In genomic region chr17:75159066-75159787, GRCm38 (mm10) we compare ENCODE assay signal across 23 mouse cellular contexts.
DNase-seq lines count a peak whose midpoint lies in the region; ATAC-seq and TF ChIP-seq lines count a peak whose summit lies in the region.
"Had no signal": no experiment of that assay in that cellular context is flagged by ENCODE, and none has a peak within 500 bp of the region (broad histone marks: within the 10 kb centered on the region; RNA-seq: fewer than 3 reads in every experiment).

No protein-coding gene starts in this region.

- H3K79me2 ChIP-seq in MEL (ENCODE audit: control insufficient read depth, insufficient read depth, low read length, poor library complexity): no peaks in the 10 kb centered on the region

- TF ChIP-seq CTCF in MEL (IDR thresholded peaks at IDR 0.05 in 2 of 3, conservative IDR thresholded peaks at IDR 0.05 in 1 of 3; ENCODE audit: control insufficient read depth in 1 of 3, insufficient read depth in 1 of 3, low read depth in 2 of 3, low read length in 3 of 3, poor library complexity in 1 of 3, severe bottlenecking in 1 of 3): no peak
- TF ChIP-seq CTCF in liver, postnatal 0 days (IDR thresholded peaks at IDR 0.05; ENCODE audit: low read depth): no peak

- 30% methylated on average over 8 of the region's 8 CpGs for WGBS in liver, embryonic 13.5 days (ENCODE audit: insufficient replicate concordance)
- WGBS in liver, postnatal 0 days (ENCODE audit: insufficient replicate concordance): 53% methylated on average over 8 of the region's 8 CpGs

- no peak for TF ChIP-seq RAD21 in MEL (IDR thresholded peaks at IDR 0.05; ENCODE audit: low read depth, low read length)

- no peak for TF ChIP-seq POLR2A in MEL (IDR thresholded peaks at IDR 0.05; ENCODE audit: control insufficient read depth in 1 of 2, insufficient read depth in 1 of 2, low read depth in 1 of 2, low read length in 2 of 2, poor library complexity in 1 of 2)

- no peak overlapping the region for H3K9ac ChIP-seq in MEL (ENCODE audit: control insufficient read depth, low read depth, low read length, poor library complexity, severe bottlenecking)
- H3K9ac ChIP-seq in liver, embryonic 13.5 days: no peak overlapping the region
- H3K9ac ChIP-seq in liver, postnatal 0 days (replicated peaks): no peak overlapping the region
- H3K9ac ChIP-seq: forebrain, embryonic 13.5 days; forebrain, postnatal 0 days; hindbrain, embryonic 13.5 days had no signal

- TF ChIP-seq EP300 in MEL (IDR thresholded peaks at IDR 0.05; ENCODE audit: low read depth in 1 of 2, low read length in 2 of 2): peak; percentile 42 to 63; a peak in 3 of 4 replicates
- TF ChIP-seq EP300 in liver, postnatal 0 days (IDR thresholded peaks at IDR 0.05; ENCODE audit: low read depth): peak; percentile 75

- DNase-seq in MEL (ENCODE audit: low read depth, low spot score): peak; percentile 32
- DNase-seq in liver, embryonic 13.5 days: no peak
- no peak for DNase-seq in liver, postnatal 0 days
- DNase-seq in urinary bladder, postnatal 4 days (ENCODE audit: low spot score in 2 of 2): no peak
- DNase-seq in urinary bladder, postnatal 14 days (ENCODE audit: low spot score): no peak
- DNase-seq in left cerebral cortex, postnatal 36 days (ENCODE audit: low spot score in 2 of 2): no peak
- no peak for DNase-seq in retina, postnatal 1 day
- DNase-seq: adrenal gland, adult 8-10 months; adrenal gland, postnatal 36 days; cerebellum, adult 11-12 months; cerebellum, adult 9-10 months; cerebellum, postnatal 36 days; forebrain, postnatal 0 days; gastrocnemius, postnatal 36 days; heart, adult 18-20 months; heart, postnatal 10 days had no signal

- ATAC-seq in common myeloid progenitor, adult 5-6 weeks (replicated peaks; ENCODE audit: low read depth, poor library complexity, severe bottlenecking): peak; percentile 64; the same call in 1 of the 2 replicates
- peak; percentile 89 for ATAC-seq in liver, embryonic 13.5 days (ENCODE audit: low read depth)
- peak; percentile 62 for ATAC-seq in liver, postnatal 0 days
- ATAC-seq: forebrain, embryonic 13.5 days; forebrain, postnatal 0 days; hindbrain, postnatal 0 days had no signal

- no peak overlapping the region for H3K27ac ChIP-seq in MEL (ENCODE audit: control insufficient read depth, low read depth, low read length)
- H3K27ac ChIP-seq in liver, embryonic 13.5 days: no peak overlapping the region; the same call in 1 of the 2 replicates
- H3K27ac ChIP-seq in liver, postnatal 0 days (ENCODE audit: low read depth): no peak overlapping the region
- H3K27ac ChIP-seq: embryonic facial prominence, embryonic 10.5 days; forebrain, embryonic 13.5 days; heart, embryonic 10.5 days; hindbrain, embryonic 13.5 days; hindbrain, postnatal 0 days had no signal

- H3K4me1 ChIP-seq in MEL (ENCODE audit: control insufficient read depth in 1 of 2, insufficient read depth in 2 of 2, low read length in 2 of 2): peaks cover 3 to 7% of the 10 kb centered on the region in 2 experiments; a peak in 2 of 4 replicates
- H3K4me1 ChIP-seq in liver, embryonic 13.5 days (replicated peaks): peaks cover 16% of the 10 kb centered on the region
- no peaks in the 10 kb centered on the region for H3K4me1 ChIP-seq in liver, postnatal 0 days (ENCODE audit: insufficient read depth)
- H3K4me1 ChIP-seq: forebrain, embryonic 13.5 days; hindbrain, embryonic 13.5 days had no signal

- intact Hi-C loops in left cerebral cortex, postnatal 36 days (cut with DNase I): no loop called here

- H3K9me3 ChIP-seq in MEL (replicated peaks; ENCODE audit: insufficient read depth, low read length): no peaks in the 10 kb centered on the region
- no peaks in the 10 kb centered on the region for H3K9me3 ChIP-seq in liver, embryonic 13.5 days (replicated peaks)
- H3K9me3 ChIP-seq in liver, postnatal 0 days (ENCODE audit: low read length): no peaks in the 10 kb centered on the region
- H3K9me3 ChIP-seq: embryonic facial prominence, embryonic 10.5 days; forebrain, embryonic 13.5 days; heart, embryonic 10.5 days; hindbrain, embryonic 13.5 days had no signal

- no peak overlapping the region for H3K4me2 ChIP-seq in liver, embryonic 13.5 days
- no peak overlapping the region for H3K4me2 ChIP-seq in liver, postnatal 0 days (ENCODE audit: low read depth, low read length)
- H3K4me2 ChIP-seq: forebrain, embryonic 13.5 days; hindbrain, embryonic 13.5 days had no signal

- no peaks in the 10 kb centered on the region for H3K27me3 ChIP-seq in MEL (ENCODE audit: control insufficient read depth in 1 of 2, insufficient read depth in 2 of 2, low read length in 2 of 2)
- no peaks in the 10 kb centered on the region for H3K27me3 ChIP-seq in liver, embryonic 13.5 days
- H3K27me3 ChIP-seq in liver, postnatal 0 days (ENCODE audit: insufficient read depth, low read length): no peaks in the 10 kb centered on the region
- H3K27me3 ChIP-seq: CH12.LX; forebrain, embryonic 13.5 days; hindbrain, embryonic 13.5 days had no signal

- H3K36me3 ChIP-seq in MEL (ENCODE audit: control insufficient read depth in 1 of 2, insufficient read depth in 2 of 2, low read length in 2 of 2): no peaks in the 10 kb centered on the region
- no peaks in the 10 kb centered on the region for H3K36me3 ChIP-seq in liver, embryonic 13.5 days
- H3K36me3 ChIP-seq in liver, postnatal 0 days (replicated peaks; ENCODE audit: insufficient read depth, low read length): no peaks in the 10 kb centered on the region
- H3K36me3 ChIP-seq: embryonic facial prominence, embryonic 10.5 days; heart, embryonic 10.5 days; hindbrain, embryonic 13.5 days had no signal

- no peak overlapping the region for H3K4me3 ChIP-seq in MEL (ENCODE audit: control insufficient read depth in 1 of 2, insufficient read depth in 1 of 2, low read depth in 2 of 2, low read length in 2 of 2)
- no peak overlapping the region for H3K4me3 ChIP-seq in liver, embryonic 13.5 days (replicated peaks)
- H3K4me3 ChIP-seq in liver, postnatal 0 days (ENCODE audit: low read depth, low read length): no peak overlapping the region
- H3K4me3 ChIP-seq: embryonic facial prominence, embryonic 10.5 days; forebrain, embryonic 13.5 days; heart, embryonic 10.5 days; hindbrain, embryonic 13.5 days had no signal

TF ChIP-seq in MEL, 35 proteins besides CTCF, POLR2A, EP300 and RAD21:
- peak; percentile 72 for TF ChIP-seq TCF12 (IDR thresholded peaks at IDR 0.05; ENCODE audit: low read depth, low read length)
- no peak for TF ChIP-seq JUND (IDR thresholded peaks at IDR 0.05; ENCODE audit: low read depth, low read length)
- peak; percentile 75 for TF ChIP-seq GATA1 (IDR thresholded peaks at IDR 0.05; ENCODE audit: low read depth, low read length)
- TF ChIP-seq SIN3A (IDR thresholded peaks at IDR 0.05; ENCODE audit: low read length): 0 out of 2 replicates have a peak, but pooled peaks have one; percentile 24
- peak; percentile 22; the same call in 1 of the 2 replicates for TF ChIP-seq ETS1 (IDR thresholded peaks at IDR 0.05; ENCODE audit: low read depth, low read length)
